Mouse (Mus musculus) cerebellum, postnatal 36 days (tissue): Measurements from ENCODE around the gene Poc5.

Experiments
- DNase-seq, 2 experiments: peaks; one replicate each; pipeline ENCODE4 v3.0.0; 2021 to 2022; ENCODE audit warnings: mixed read lengths in 2 of 2

Gene Poc5

GRCm38 (mm10) chr13:96388042-96388888 lies at the start of gene Poc5:
Gene Poc5 (plus strand): TSS chr13:96388294.
- peak; percentile 97 to 100 for DNase-seq

GRCm38 (mm10) chr13:96341461-96341860 lies 46.6 kb upstream of the Poc5 start:
- no peak for DNase-seq

- DNase-seq = no peak
These were observed 43.3 kb upstream of the Poc5 start for GRCm38 (mm10) chr13:96344778-96345177.

- no peak for DNase-seq
These were observed 41.5 kb upstream of the Poc5 start for GRCm38 (mm10) chr13:96346581-96346980.

GRCm38 (mm10) chr13:96350207-96350606 lies 37.9 kb upstream of the Poc5 start:
- no peak for DNase-seq

GRCm38 (mm10) chr13:96351264-96351663 lies 36.8 kb upstream of the Poc5 start:
- no peak for DNase-seq

- no peak for DNase-seq
These were observed 12.6 kb upstream of the Poc5 start for GRCm38 (mm10) chr13:96375519-96375918.

- no peak for DNase-seq
These were observed 11.2 kb upstream of the Poc5 start for GRCm38 (mm10) chr13:96376871-96377270.

GRCm38 (mm10) chr13:96377883-96378282 lies 10.2 kb upstream of the Poc5 start:
- DNase-seq = no peak

GRCm38 (mm10) chr13:96389301-96389700 lies 1.2 kb downstream of the Poc5 start:
- no peak for DNase-seq

- DNase-seq = no peak
These were observed 13.2 kb downstream of the Poc5 start for GRCm38 (mm10) chr13:96401251-96401650.

GRCm38 (mm10) chr13:96405518-96405917 lies 17.4 kb downstream of the Poc5 start:
- no peak for DNase-seq

GRCm38 (mm10) chr13:96407040-96407439 lies 18.9 kb downstream of the Poc5 start:
- peak; percentile 15 to 16 for DNase-seq

- DNase-seq = no peak
These were observed 20.7 kb downstream of the Poc5 start for GRCm38 (mm10) chr13:96408786-96409185.

GRCm38 (mm10) chr13:96414384-96414783 lies 26.3 kb downstream of the Poc5 start:
- no peak for DNase-seq

GRCm38 (mm10) chr13:96416380-96416779 lies 28.3 kb downstream of the Poc5 start:
- no peak for DNase-seq

- no peak for DNase-seq
These were observed 29.2 kb downstream of the Poc5 start for GRCm38 (mm10) chr13:96417261-96417813.

- DNase-seq = no peak
These were observed 30.4 kb downstream of the Poc5 start for GRCm38 (mm10) chr13:96418487-96418886.

- no peak for DNase-seq
These were observed 33.1 kb downstream of the Poc5 start for GRCm38 (mm10) chr13:96421230-96421629.

- DNase-seq = no peak
These were observed 36.6 kb downstream of the Poc5 start for GRCm38 (mm10) chr13:96424496-96425274.

GRCm38 (mm10) chr13:96426044-96426443 lies 38.0 kb downstream of the Poc5 start:
- no peak for DNase-seq

GRCm38 (mm10) chr13:96428531-96428930 lies 40.4 kb downstream of the Poc5 start:
- no peak for DNase-seq

- DNase-seq = peak; percentile 87 to 89
These were observed 43.6 kb downstream of the Poc5 start for GRCm38 (mm10) chr13:96431595-96432156.
